Mouse (Mus musculus) hindbrain, embryonic 10.5 days (tissue): Measurements from ENCODE around the gene Ndufs7. TPM values are rescaled to one million over a fixed set of nuclear protein-coding genes. Genes with fewer than 3 reads are reported as not detected.

ENCODE experiments used
- DNase-seq: peaks from one replicate; pipeline ENCODE4 v3.0.0-alpha.2; 2017; ENCODE audit warnings: low spot score
- H3K27ac ChIP-seq: fragments of 300-500 bp; sonication (generic); 2 replicates; pipeline ENCODE4 v1.5.1; 2016; ENCODE audit warnings: mild to moderate bottlenecking, moderate library complexity
- H3K27me3 ChIP-seq: fragments of 300-500 bp; sonication (generic); 2 replicates; pipeline ENCODE4 v1.6.1; 2016; ENCODE audit warnings: mild to moderate bottlenecking; ENCODE audit not compliant: poor library complexity, insufficient read depth, severe bottlenecking
- H3K36me3 ChIP-seq: fragments of 300-500 bp; sonication (generic); 2 replicates; pipeline ENCODE4 v1.6.1; 2016; ENCODE audit warnings: mild to moderate bottlenecking, moderate library complexity
- H3K4me1 ChIP-seq: fragments of 300-500 bp; sonication (generic); replicated peaks from 2 replicates; pipeline ENCODE4 v1.6.1; 2016; ENCODE audit warnings: mild to moderate bottlenecking
- H3K4me3 ChIP-seq: fragments of 300-500 bp; sonication (generic); 2 replicates; pipeline ENCODE4 v1.5.1; 2016; ENCODE audit warnings: mild to moderate bottlenecking, moderate library complexity
- H3K9me3 ChIP-seq: fragments of 300-500 bp; sonication (generic); 2 replicates; pipeline ENCODE4 v1.6.1; 2016; ENCODE audit warnings: mild to moderate bottlenecking, moderate library complexity
- WGBS: fragments of 180-500 bp; shearing (Covaris S2); methylation state at CpG from one replicate; pipeline ENCODE4 v1.1.7; 2016; 5-methylcytosine and 5-hydroxymethylcytosine counted together
- polyA plus RNA-seq: library from polyadenylated mRNA; unstranded; fragments of >200 nt; fragmentation: Nextera tagmentation; extraction: Ambion mirVana; gene quantifications from 2 replicates; pipeline ENCODE4 v1.2.1, GENCODE M21; 2016

Gene Ndufs7
- polyA plus RNA-seq, 1 experiment from 2014 or later, result 313 TPM

GRCm38 (mm10) chr10:80226071-80226415 lies 22.9 kb upstream of the Ndufs7 start:
- no peaks in the 10 kb centered on the region for H3K27me3 ChIP-seq
- peaks cover 71% of the 10 kb centered on the region for H3K4me1 ChIP-seq
- H3K27ac ChIP-seq, result peak overlapping the region; percentile 99
- WGBS, result under 1% methylated on average over 14 of the region's 14 CpGs
- no peaks in the 10 kb centered on the region for H3K9me3 ChIP-seq
- H3K36me3 ChIP-seq, result peaks cover 27% of the 10 kb centered on the region
- H3K4me3 ChIP-seq, result peak overlapping the region; percentile 88
- DNase-seq, result no peak

GRCm38 (mm10) chr10:80226416-80227165 lies 22.3 kb upstream of the Ndufs7 start, which contains the start of gene Mum1:
Mum1 (plus strand) TSS chr10:80226434.
- Histone ChIP-seq H3K27ac (peak within 1 kb of the TSS; percentile 99), H3K9me3 (no peaks in the 10 kb centered on the region), H3K36me3 (peaks cover 31% of the 10 kb centered on the region), H3K4me1 (peaks cover 68% of the 10 kb centered on the region), H3K4me3 (peak within 1 kb of the TSS; percentile 88), H3K27me3 (no peaks in the 10 kb centered on the region)
- peak; percentile 99 for DNase-seq
- WGBS, result under 1% methylated on average over 75 of the region's 75 CpGs

- Histone ChIP-seq H3K9me3 (no peaks in the 10 kb centered on the region), H3K36me3 (peaks cover 37% of the 10 kb centered on the region), H3K4me3 (peak overlapping the region; percentile 88), H3K4me1 (peaks cover 66% of the 10 kb centered on the region), H3K27ac (peak overlapping the region; percentile 99), H3K27me3 (no peaks in the 10 kb centered on the region)
- no peak for DNase-seq
- WGBS, result 12% methylated on average over 10 of the region's 10 CpGs
Measured at GRCm38 (mm10) chr10:80227166-80227539, 21.8 kb upstream of the Ndufs7 start.

- DNase-seq, result no peak
- peaks cover 75% of the 10 kb centered on the region for H3K4me1 ChIP-seq
- no peaks in the 10 kb centered on the region for H3K27me3 ChIP-seq
- WGBS, result 75% methylated on average over 15 of the region's 15 CpGs
- H3K27ac ChIP-seq, result peak overlapping the region; percentile 99
- H3K36me3 ChIP-seq, result peaks cover 47% of the 10 kb centered on the region
- H3K4me3 ChIP-seq, result peak overlapping the region; percentile 88
- H3K9me3 ChIP-seq, result no peaks in the 10 kb centered on the region
Measured at GRCm38 (mm10) chr10:80227877-80228775, 20.8 kb upstream of the Ndufs7 start.

GRCm38 (mm10) chr10:80236145-80236825 lies 12.6 kb upstream of the Ndufs7 start:
- H3K4me3 ChIP-seq, result no peak overlapping the region
- peaks cover 100% of the 10 kb centered on the region for H3K36me3 ChIP-seq
- 94% methylated on average over 13 of the region's 13 CpGs for WGBS
- H3K9me3 ChIP-seq, result no peaks in the 10 kb centered on the region
- H3K4me1 ChIP-seq, result peaks cover 28% of the 10 kb centered on the region
- DNase-seq, result no peak
- no peaks in the 10 kb centered on the region for H3K27me3 ChIP-seq
- H3K27ac ChIP-seq, result no peak overlapping the region

- Histone ChIP-seq H3K4me3 (no peak overlapping the region), H3K27me3 (no peaks in the 10 kb centered on the region), H3K27ac (no peak overlapping the region), H3K36me3 (peaks cover 100% of the 10 kb centered on the region), H3K9me3 (no peaks in the 10 kb centered on the region), H3K4me1 (peaks cover 23% of the 10 kb centered on the region)
- DNase-seq, result no peak
- 93% methylated on average over 4 of the region's 4 CpGs for WGBS
Measured at GRCm38 (mm10) chr10:80237020-80237419, 11.9 kb upstream of the Ndufs7 start.

- no peak for DNase-seq
- Histone ChIP-seq H3K4me3 (no peak overlapping the region), H3K4me1 (peaks cover 10% of the 10 kb centered on the region), H3K27me3 (no peaks in the 10 kb centered on the region), H3K9me3 (no peaks in the 10 kb centered on the region), H3K36me3 (peaks cover 100% of the 10 kb centered on the region), H3K27ac (no peak overlapping the region)
- 89% methylated on average over 3 of the region's 3 CpGs for WGBS
Measured at GRCm38 (mm10) chr10:80238306-80238705, 10.6 kb upstream of the Ndufs7 start.

- Histone ChIP-seq H3K4me3 (no peak overlapping the region), H3K4me1 (peaks cover 10% of the 10 kb centered on the region), H3K9me3 (no peaks in the 10 kb centered on the region), H3K27ac (no peak overlapping the region), H3K36me3 (peaks cover 100% of the 10 kb centered on the region), H3K27me3 (no peaks in the 10 kb centered on the region)
- DNase-seq, result no peak
- WGBS, result 92% methylated on average over 6 of the region's 6 CpGs
Measured at GRCm38 (mm10) chr10:80239791-80240190, 9.1 kb upstream of the Ndufs7 start.

- Histone ChIP-seq H3K4me3 (no peak overlapping the region), H3K36me3 (peaks cover 77% of the 10 kb centered on the region), H3K4me1 (peaks cover 22% of the 10 kb centered on the region), H3K27ac (no peak overlapping the region), H3K27me3 (no peaks in the 10 kb centered on the region), H3K9me3 (no peaks in the 10 kb centered on the region)
- no peak for DNase-seq
- 89% methylated on average over 9 of the region's 9 CpGs for WGBS
Measured at GRCm38 (mm10) chr10:80242088-80242487, 6.8 kb upstream of the Ndufs7 start.

GRCm38 (mm10) chr10:80242607-80243006 lies 6.3 kb upstream of the Ndufs7 start:
- Histone ChIP-seq H3K9me3 (no peaks in the 10 kb centered on the region), H3K4me3 (no peak overlapping the region), H3K4me1 (peaks cover 22% of the 10 kb centered on the region), H3K27me3 (no peaks in the 10 kb centered on the region), H3K36me3 (peaks cover 72% of the 10 kb centered on the region), H3K27ac (no peak overlapping the region)
- no peak for DNase-seq
- WGBS, result 91% methylated on average over 3 of the region's 3 CpGs

- Histone ChIP-seq H3K27me3 (no peaks in the 10 kb centered on the region), H3K27ac (peak overlapping the region; percentile 76), H3K36me3 (peaks cover 49% of the 10 kb centered on the region), H3K9me3 (no peaks in the 10 kb centered on the region), H3K4me3 (no peak overlapping the region), H3K4me1 (peaks cover 24% of the 10 kb centered on the region)
- peak; percentile 44 for DNase-seq
- 42% methylated on average over 5 of the region's 5 CpGs for WGBS
Measured at GRCm38 (mm10) chr10:80244791-80245399, 4.0 kb upstream of the Ndufs7 start.

GRCm38 (mm10) chr10:80245600-80245999 lies 3.3 kb upstream of the Ndufs7 start:
- peaks cover 42% of the 10 kb centered on the region for H3K36me3 ChIP-seq
- 3% methylated on average over 4 of the region's 4 CpGs for WGBS
- no peak overlapping the region for H3K4me3 ChIP-seq
- H3K9me3 ChIP-seq, result no peaks in the 10 kb centered on the region
- no peaks in the 10 kb centered on the region for H3K27me3 ChIP-seq
- peak overlapping the region; percentile 76 for H3K27ac ChIP-seq
- peak; percentile 81 for DNase-seq
- H3K4me1 ChIP-seq, result peaks cover 31% of the 10 kb centered on the region
